Mouse (Mus musculus): Measurements from ENCODE around the gene Aph1c. TPM values are rescaled to one million over a fixed set of nuclear protein-coding genes. Genes with fewer than 3 reads are reported as not detected.
A peak's percentile ranks its signal among the peaks of the same experiment; 100 is the strongest.
"Not testable (repeated sequence)": the region's sequence is repeated elsewhere in the genome, so short reads cannot be mapped to it uniquely, and the experiment has no call there.

The Aph1c gene
- 1.4 and 5.5 TPM in 2 replicates for total RNA-seq (2017)

GRCm38 (mm10) chr9:66834318-66835096, at the start of gene Aph1c:
Aph1c (minus strand) TSS chr9:66834726.
- ATAC-seq (replicated peaks in 1 of 2; ENCODE audit: insufficient read depth in 1 of 2, low FRiP score in 2 of 2, low TSS enrichment in 1 of 2, low read depth in 1 of 2, poor library complexity in 2 of 2, severe bottlenecking in 2 of 2) = peak; percentile 97

GRCm38 (mm10) chr9:66883500-66883899, 49.0 kb upstream of the Aph1c start:
- ATAC-seq (replicated peaks in 1 of 2; ENCODE audit: insufficient read depth in 1 of 2, low FRiP score in 2 of 2, low TSS enrichment in 1 of 2, low read depth in 1 of 2, poor library complexity in 2 of 2, severe bottlenecking in 2 of 2) = no peak

- peak; percentile 59 to 66 for ATAC-seq (replicated peaks in 1 of 2; ENCODE audit: insufficient read depth in 1 of 2, low FRiP score in 2 of 2, low TSS enrichment in 1 of 2, low read depth in 1 of 2, poor library complexity in 2 of 2, severe bottlenecking in 2 of 2)
Observed at GRCm38 (mm10) chr9:66882406-66882821, 47.9 kb upstream of the Aph1c start.

- no peak for ATAC-seq (replicated peaks in 1 of 2; ENCODE audit: insufficient read depth in 1 of 2, low FRiP score in 2 of 2, low TSS enrichment in 1 of 2, low read depth in 1 of 2, poor library complexity in 2 of 2, severe bottlenecking in 2 of 2)
Observed at GRCm38 (mm10) chr9:66881858-66882257, 47.3 kb upstream of the Aph1c start.

GRCm38 (mm10) chr9:66880752-66881151, 46.2 kb upstream of the Aph1c start:
- ATAC-seq (replicated peaks in 1 of 2; ENCODE audit: insufficient read depth in 1 of 2, low FRiP score in 2 of 2, low TSS enrichment in 1 of 2, low read depth in 1 of 2, poor library complexity in 2 of 2, severe bottlenecking in 2 of 2) = no peak

- no peak for ATAC-seq (replicated peaks in 1 of 2; ENCODE audit: insufficient read depth in 1 of 2, low FRiP score in 2 of 2, low TSS enrichment in 1 of 2, low read depth in 1 of 2, poor library complexity in 2 of 2, severe bottlenecking in 2 of 2)
Observed at GRCm38 (mm10) chr9:66879486-66879885, 45.0 kb upstream of the Aph1c start.

- ATAC-seq (replicated peaks in 1 of 2; ENCODE audit: insufficient read depth in 1 of 2, low FRiP score in 2 of 2, low TSS enrichment in 1 of 2, low read depth in 1 of 2, poor library complexity in 2 of 2, severe bottlenecking in 2 of 2) = no peak
Observed at GRCm38 (mm10) chr9:66878899-66879298, 44.4 kb upstream of the Aph1c start.

- ATAC-seq (replicated peaks in 1 of 2; ENCODE audit: insufficient read depth in 1 of 2, low FRiP score in 2 of 2, low TSS enrichment in 1 of 2, low read depth in 1 of 2, poor library complexity in 2 of 2, severe bottlenecking in 2 of 2) = no peak
Observed at GRCm38 (mm10) chr9:66876577-66876976, 42.1 kb upstream of the Aph1c start.

- 0 out of 4 replicates have a peak, but pooled peaks of 1 of the 2 experiments have one; percentile 5 for ATAC-seq (replicated peaks in 1 of 2; ENCODE audit: insufficient read depth in 1 of 2, low FRiP score in 2 of 2, low TSS enrichment in 1 of 2, low read depth in 1 of 2, poor library complexity in 2 of 2, severe bottlenecking in 2 of 2)
Observed at GRCm38 (mm10) chr9:66874297-66874696, 39.8 kb upstream of the Aph1c start.

GRCm38 (mm10) chr9:66873531-66873930, 39.0 kb upstream of the Aph1c start:
- peak; percentile 48 to 65; a peak in 2 of 4 replicates for ATAC-seq (replicated peaks in 1 of 2; ENCODE audit: insufficient read depth in 1 of 2, low FRiP score in 2 of 2, low TSS enrichment in 1 of 2, low read depth in 1 of 2, poor library complexity in 2 of 2, severe bottlenecking in 2 of 2)

GRCm38 (mm10) chr9:66873009-66873408, 38.5 kb upstream of the Aph1c start:
- ATAC-seq (replicated peaks in 1 of 2; ENCODE audit: insufficient read depth in 1 of 2, low FRiP score in 2 of 2, low TSS enrichment in 1 of 2, low read depth in 1 of 2, poor library complexity in 2 of 2, severe bottlenecking in 2 of 2) = not testable (repeated sequence)

- no peak for ATAC-seq (replicated peaks in 1 of 2; ENCODE audit: insufficient read depth in 1 of 2, low FRiP score in 2 of 2, low TSS enrichment in 1 of 2, low read depth in 1 of 2, poor library complexity in 2 of 2, severe bottlenecking in 2 of 2)
Observed at GRCm38 (mm10) chr9:66872015-66872727, 37.6 kb upstream of the Aph1c start.

GRCm38 (mm10) chr9:66864708-66865107, 30.2 kb upstream of the Aph1c start:
- ATAC-seq (replicated peaks in 1 of 2; ENCODE audit: insufficient read depth in 1 of 2, low FRiP score in 2 of 2, low TSS enrichment in 1 of 2, low read depth in 1 of 2, poor library complexity in 2 of 2, severe bottlenecking in 2 of 2) = no peak

GRCm38 (mm10) chr9:66863456-66863855, 28.9 kb upstream of the Aph1c start:
- ATAC-seq (replicated peaks in 1 of 2; ENCODE audit: insufficient read depth in 1 of 2, low FRiP score in 2 of 2, low TSS enrichment in 1 of 2, low read depth in 1 of 2, poor library complexity in 2 of 2, severe bottlenecking in 2 of 2) = no peak

- no peak for ATAC-seq (replicated peaks in 1 of 2; ENCODE audit: insufficient read depth in 1 of 2, low FRiP score in 2 of 2, low TSS enrichment in 1 of 2, low read depth in 1 of 2, poor library complexity in 2 of 2, severe bottlenecking in 2 of 2)
Observed at GRCm38 (mm10) chr9:66862202-66862601, 27.7 kb upstream of the Aph1c start.

- no peak for ATAC-seq (replicated peaks in 1 of 2; ENCODE audit: insufficient read depth in 1 of 2, low FRiP score in 2 of 2, low TSS enrichment in 1 of 2, low read depth in 1 of 2, poor library complexity in 2 of 2, severe bottlenecking in 2 of 2)
Observed at GRCm38 (mm10) chr9:66861104-66861767, 26.7 kb upstream of the Aph1c start.

GRCm38 (mm10) chr9:66859523-66859922, 25.0 kb upstream of the Aph1c start:
- no peak for ATAC-seq (replicated peaks in 1 of 2; ENCODE audit: insufficient read depth in 1 of 2, low FRiP score in 2 of 2, low TSS enrichment in 1 of 2, low read depth in 1 of 2, poor library complexity in 2 of 2, severe bottlenecking in 2 of 2)

GRCm38 (mm10) chr9:66855865-66856264, 21.3 kb upstream of the Aph1c start:
- ATAC-seq (replicated peaks in 1 of 2; ENCODE audit: insufficient read depth in 1 of 2, low FRiP score in 2 of 2, low TSS enrichment in 1 of 2, low read depth in 1 of 2, poor library complexity in 2 of 2, severe bottlenecking in 2 of 2) = no peak
